Mouse (Mus musculus) G1E-ER4 (cell line): ENCODE measurements around the gene Kif26b. TPM values are rescaled to one million over a fixed set of nuclear protein-coding genes. Genes with fewer than 3 reads are reported as not detected.

Source experiments
- GATA1 ChIP-seq: IDR thresholded peaks from one replicate; pipeline ENCODE4 v1.8.0; 2012; ENCODE audit warnings: low read length, inconsistent platforms
- polyA plus RNA-seq: library from polyadenylated mRNA; stranded (reverse); fragments of >175 nt; gene quantifications from 2 replicates; pipeline ENCODE4 v1.2.3, GENCODE M21; 2012

Kif26b gene
- polyA plus RNA-seq, 1 experiment = 0.01 TPM

GRCm38 (mm10) chr1:178527185-178527546 is 1.8 kb upstream of the Kif26b start:
- no peak for TF ChIP-seq GATA1

- TF ChIP-seq GATA1 = no peak
Measured at GRCm38 (mm10) chr1:178527547-178528361, 1.2 kb upstream of the Kif26b start.

- no peak for TF ChIP-seq GATA1
Measured at GRCm38 (mm10) chr1:178529512-178530300, 781 bp downstream of the Kif26b start.

- TF ChIP-seq GATA1 = no peak
Measured at GRCm38 (mm10) chr1:178530301-178531078, 1.6 kb downstream of the Kif26b start.

GRCm38 (mm10) chr1:178540247-178540646 is 11.3 kb downstream of the Kif26b start:
- no peak for TF ChIP-seq GATA1

- no peak for TF ChIP-seq GATA1
Measured at GRCm38 (mm10) chr1:178542415-178542814, 13.5 kb downstream of the Kif26b start.

- TF ChIP-seq GATA1 = no peak
Measured at GRCm38 (mm10) chr1:178542990-178543944, 14.3 kb downstream of the Kif26b start.

- TF ChIP-seq GATA1 = no peak
Measured at GRCm38 (mm10) chr1:178544585-178544984, 15.7 kb downstream of the Kif26b start.

GRCm38 (mm10) chr1:178549576-178549975 is 20.7 kb downstream of the Kif26b start:
- no peak for TF ChIP-seq GATA1

- no peak for TF ChIP-seq GATA1
Measured at GRCm38 (mm10) chr1:178550477-178551047, 21.6 kb downstream of the Kif26b start.

- TF ChIP-seq GATA1 = no peak
Measured at GRCm38 (mm10) chr1:178552278-178552897, 23.5 kb downstream of the Kif26b start.

GRCm38 (mm10) chr1:178552898-178553284 is 24.0 kb downstream of the Kif26b start:
- TF ChIP-seq GATA1 = no peak

GRCm38 (mm10) chr1:178556226-178556625 is 27.3 kb downstream of the Kif26b start:
- TF ChIP-seq GATA1 = no peak

- TF ChIP-seq GATA1 = no peak
Measured at GRCm38 (mm10) chr1:178560043-178560442, 31.1 kb downstream of the Kif26b start.
